Mouse (Mus musculus) midbrain, embryonic 14.5 days (tissue): Measurements from ENCODE around the gene Nmt1. TPM values are rescaled to one million over a fixed set of nuclear protein-coding genes. Genes with fewer than 3 reads are reported as not detected.

Experiments
- ATAC-seq: fragments of 200-750 bp; cut with Nextera tagmentation; 2 replicates; pipeline ENCODE4 v1.8.0; 2017; ENCODE audit warnings: moderate number of reproducible peaks, moderate library complexity; ENCODE audit not compliant: low FRiP score, low TSS enrichment
- DNase-seq: peaks from one replicate; pipeline ENCODE4 v3.0.0-alpha.2; 2015
- H3K27ac ChIP-seq: fragments of 300-500 bp; sonication (generic); replicated peaks from 2 replicates; pipeline ENCODE4 v1.5.1; 2014; ENCODE audit warnings: mild to moderate bottlenecking, low read depth, low read length, moderate library complexity
- H3K27me3 ChIP-seq: fragments of 300-500 bp; sonication (generic); 2 replicates; pipeline ENCODE4 v1.6.1; 2014; ENCODE audit warnings: low read length, control low read depth, mixed read lengths; ENCODE audit not compliant: control insufficient read depth, insufficient read depth
- H3K36me3 ChIP-seq: fragments of 300-500 bp; sonication (generic); 2 replicates; pipeline ENCODE4 v1.6.1; 2014; ENCODE audit warnings: low read length, control low read depth; ENCODE audit not compliant: control insufficient read depth, insufficient read depth
- H3K4me1 ChIP-seq: fragments of 300-500 bp; sonication (generic); 2 replicates; pipeline ENCODE4 v1.6.1; 2014; ENCODE audit warnings: mild to moderate bottlenecking, antibody characterized with exemption, low read length, control low read depth; ENCODE audit not compliant: control insufficient read depth, insufficient read depth
- H3K4me2 ChIP-seq: fragments of 300-500 bp; sonication (generic); 2 replicates; pipeline ENCODE4 v1.6.1; 2014; ENCODE audit warnings: mild to moderate bottlenecking, low read length, moderate library complexity
- H3K4me3 ChIP-seq: fragments of 300-500 bp; sonication (generic); replicated peaks from 2 replicates; pipeline ENCODE4 v1.5.1; 2014; ENCODE audit warnings: low read depth, low read length
- H3K9ac ChIP-seq: fragments of 300-500 bp; sonication (generic); replicated peaks from 2 replicates; pipeline ENCODE4 v1.6.1; 2014; ENCODE audit warnings: mild to moderate bottlenecking, low read length, moderate library complexity
- H3K9me3 ChIP-seq: fragments of 300-500 bp; sonication (generic); 2 replicates; pipeline ENCODE4 v1.6.1; 2016; ENCODE audit warnings: low read length, control low read depth, mixed read lengths; ENCODE audit not compliant: control insufficient read depth
- WGBS: fragments of 180-500 bp; shearing (Covaris S2); extraction: QIAGEN DNeasy Blood & Tissue Kit; methylation state at CpG from one replicate; pipeline ENCODE4 v1.1.7; 2014; 5-methylcytosine and 5-hydroxymethylcytosine counted together
- polyA plus RNA-seq: library from polyadenylated mRNA; unstranded; fragments of >200 nt; fragmentation: Nextera tagmentation; extraction: Ambion mirVana; gene quantifications from 2 replicates; pipeline ENCODE4 v1.2.1, GENCODE M21; 2014

The Nmt1 gene
- polyA plus RNA-seq, 1 experiment from 2014 or later: 38.0 TPM

DNA sequence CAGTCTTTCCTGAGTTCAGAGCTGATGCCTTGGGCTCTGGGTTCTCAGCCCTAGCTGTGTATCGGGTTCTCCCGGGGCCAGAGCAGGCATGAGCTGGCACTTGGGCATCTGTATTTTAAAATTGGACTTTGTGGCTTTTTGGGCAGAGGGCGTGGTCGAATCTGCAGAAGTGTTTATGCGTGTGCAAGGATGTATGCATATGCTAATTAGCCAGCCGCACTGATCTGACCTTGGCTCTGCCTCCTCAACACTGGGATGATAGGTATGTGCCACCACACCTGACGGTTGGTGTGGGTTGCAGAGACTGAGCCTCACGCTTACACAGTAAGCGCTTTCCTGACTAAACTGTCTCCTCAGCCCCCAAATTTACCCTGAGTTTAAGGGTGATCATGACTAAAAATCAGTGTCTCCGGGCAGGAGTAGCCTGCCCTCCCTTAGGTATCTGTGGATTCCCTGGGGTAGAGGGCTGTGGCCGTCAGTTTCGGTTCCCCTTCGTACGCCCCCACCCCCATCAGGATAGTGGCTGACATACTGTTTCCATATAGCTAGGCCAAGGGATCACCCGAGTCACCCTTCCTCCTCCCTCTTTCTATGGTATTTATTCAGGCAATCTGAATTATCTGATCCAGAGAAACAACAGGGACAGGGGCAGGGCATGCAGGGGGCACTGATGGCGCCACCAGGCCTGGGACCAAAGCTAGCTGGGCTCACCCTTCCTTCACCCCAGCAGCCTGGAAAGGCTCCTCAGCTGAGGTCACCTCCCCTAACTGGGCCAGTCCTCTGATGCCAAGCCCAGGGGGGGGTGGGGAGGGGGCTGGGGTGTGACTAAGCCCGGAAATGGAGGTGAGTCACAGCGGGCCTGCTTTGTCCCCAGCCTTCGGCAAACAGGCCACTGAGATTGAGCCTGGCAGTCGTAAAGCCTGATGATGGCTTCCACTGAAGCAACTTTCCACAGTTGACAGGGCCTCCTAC is 66.2 kb downstream of the Nmt1 start:
- Histone ChIP-seq H3K9ac (no peak overlapping the region), H3K27ac (no peak overlapping the region), H3K4me1 (no peaks in the 10 kb centered on the region), H3K4me2 (no peak overlapping the region), H3K36me3 (no peaks in the 10 kb centered on the region), H3K4me3 (no peak overlapping the region), H3K27me3 (peaks cover 3% of the 10 kb centered on the region; the same call in 1 of the 2 replicates), H3K9me3 (no peaks in the 10 kb centered on the region)
- ATAC-seq (no peak), DNase-seq (no peak)
- WGBS: 74% methylated on average over 20 of the region's 20 CpGs

DNA sequence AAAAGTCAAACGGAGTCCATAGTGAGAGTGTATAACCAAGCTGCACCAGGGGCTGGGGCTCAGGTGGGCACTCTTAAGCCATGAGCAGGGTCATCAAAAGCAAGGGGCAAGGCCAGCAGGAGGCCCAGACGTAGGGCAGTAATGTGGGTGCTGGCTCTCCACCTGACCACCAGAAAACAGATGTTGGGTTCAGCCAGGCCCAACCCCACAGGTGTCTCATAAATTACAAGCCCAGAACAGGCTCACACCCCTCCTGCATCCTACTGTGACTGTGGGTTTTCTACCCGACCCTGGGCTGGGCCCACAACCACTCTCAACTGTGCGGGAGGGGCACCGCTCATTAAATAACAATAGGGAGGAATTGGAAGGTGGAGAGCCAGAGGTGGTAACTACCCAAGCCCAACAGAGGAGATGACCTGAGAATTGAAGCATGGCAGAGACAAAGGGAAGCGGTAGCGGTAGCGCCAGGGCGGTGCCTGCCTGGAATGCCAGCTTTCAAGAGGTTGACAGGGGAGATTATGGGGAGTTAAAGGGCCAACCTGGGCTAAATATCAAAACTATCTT is 67.2 kb downstream of the Nmt1 start:
- ATAC-seq: no peak
- DNase-seq: no peak
- WGBS: 48% methylated on average over 9 of the region's 9 CpGs
- no peak overlapping the region for H3K9ac ChIP-seq
- H3K4me2 ChIP-seq: no peak overlapping the region
- H3K9me3 ChIP-seq: no peaks in the 10 kb centered on the region
- no peak overlapping the region for H3K4me3 ChIP-seq
- no peaks in the 10 kb centered on the region for H3K4me1 ChIP-seq
- peaks cover 12% of the 10 kb centered on the region for H3K27me3 ChIP-seq
- no peak overlapping the region for H3K27ac ChIP-seq
- no peaks in the 10 kb centered on the region for H3K36me3 ChIP-seq

DNA sequence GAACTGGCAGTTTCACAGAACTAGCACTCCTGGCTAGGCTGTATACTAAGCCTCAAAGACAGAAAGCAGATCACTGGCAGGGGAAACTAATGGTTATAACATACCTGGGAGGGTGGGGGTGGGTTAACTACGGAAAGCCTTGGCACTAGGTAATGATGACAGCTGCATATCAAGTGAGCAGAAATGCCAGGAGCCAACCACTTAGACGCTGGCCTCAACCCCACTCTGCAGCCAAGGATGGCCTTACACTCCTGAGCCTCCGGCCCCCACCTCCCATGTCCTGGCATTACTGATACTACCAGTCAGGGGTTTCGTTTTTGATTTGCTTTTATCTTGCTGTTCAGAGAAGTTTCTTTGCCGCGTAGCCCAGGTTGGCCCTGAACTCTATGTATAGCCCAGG is 67.8 kb downstream of the Nmt1 start:
- Histone ChIP-seq H3K36me3 (no peaks in the 10 kb centered on the region), H3K4me1 (no peaks in the 10 kb centered on the region), H3K9me3 (no peaks in the 10 kb centered on the region), H3K27ac (no peak overlapping the region), H3K9ac (no peak overlapping the region), H3K4me2 (no peak overlapping the region), H3K27me3 (peaks cover 18% of the 10 kb centered on the region), H3K4me3 (no peak overlapping the region)
- 93% methylated on average over 6 of the region's 6 CpGs for WGBS
- no peak for DNase-seq
- ATAC-seq: no peak

DNA sequence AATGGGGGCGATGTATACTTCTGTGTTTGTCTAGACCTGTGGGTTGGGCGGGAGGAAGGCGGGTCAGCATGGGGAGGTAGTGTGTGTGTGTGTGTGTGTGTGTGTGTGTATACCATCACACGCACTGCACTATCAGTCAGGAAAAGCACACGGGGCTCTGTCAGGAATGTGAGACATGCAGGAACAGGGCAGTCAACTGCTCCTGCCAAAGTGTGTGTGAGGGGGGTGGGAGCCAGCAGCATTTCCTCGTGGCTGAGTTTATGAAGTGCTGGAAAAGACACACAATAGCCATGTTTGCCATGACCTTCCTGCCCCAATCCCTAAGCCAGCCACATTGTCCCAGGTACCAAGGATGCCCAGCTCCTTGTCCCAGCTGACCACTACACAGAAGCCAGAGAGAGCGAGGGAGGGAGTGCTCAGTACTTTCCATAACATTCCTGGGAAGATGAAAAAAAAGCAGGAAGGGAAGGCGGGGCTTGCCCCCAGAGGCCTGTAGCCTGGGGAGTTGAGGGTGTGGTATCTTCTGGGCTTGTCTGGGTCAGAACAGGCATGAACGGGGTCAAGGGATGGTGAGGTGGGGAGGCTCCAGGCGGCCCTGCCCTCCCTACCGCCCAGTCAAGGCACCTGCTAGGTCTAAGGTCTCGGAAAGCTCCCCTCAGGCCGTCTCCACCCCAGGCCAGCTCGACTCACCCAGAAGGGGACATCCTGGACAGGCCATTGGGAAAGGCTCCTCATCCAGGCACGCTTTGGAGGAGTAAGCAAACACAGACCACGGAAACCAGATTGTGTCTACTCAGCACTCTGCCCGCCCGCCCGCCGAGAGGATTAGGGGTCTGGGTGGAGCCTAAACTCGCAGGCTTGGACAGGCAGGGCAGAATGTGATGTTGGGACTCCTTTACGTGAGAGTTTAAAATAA is 69.2 kb downstream of the Nmt1 start:
- DNase-seq (no peak), ATAC-seq (no peak)
- 20% methylated on average over 22 of the region's 22 CpGs for WGBS
- Histone ChIP-seq H3K27ac (no peak overlapping the region), H3K9ac (no peak overlapping the region), H3K27me3 (peaks cover 26% of the 10 kb centered on the region), H3K4me2 (no peak overlapping the region), H3K4me3 (no peak overlapping the region), H3K4me1 (peaks cover 3% of the 10 kb centered on the region; the same call in 1 of the 2 replicates), H3K36me3 (no peaks in the 10 kb centered on the region), H3K9me3 (no peaks in the 10 kb centered on the region)

DNA sequence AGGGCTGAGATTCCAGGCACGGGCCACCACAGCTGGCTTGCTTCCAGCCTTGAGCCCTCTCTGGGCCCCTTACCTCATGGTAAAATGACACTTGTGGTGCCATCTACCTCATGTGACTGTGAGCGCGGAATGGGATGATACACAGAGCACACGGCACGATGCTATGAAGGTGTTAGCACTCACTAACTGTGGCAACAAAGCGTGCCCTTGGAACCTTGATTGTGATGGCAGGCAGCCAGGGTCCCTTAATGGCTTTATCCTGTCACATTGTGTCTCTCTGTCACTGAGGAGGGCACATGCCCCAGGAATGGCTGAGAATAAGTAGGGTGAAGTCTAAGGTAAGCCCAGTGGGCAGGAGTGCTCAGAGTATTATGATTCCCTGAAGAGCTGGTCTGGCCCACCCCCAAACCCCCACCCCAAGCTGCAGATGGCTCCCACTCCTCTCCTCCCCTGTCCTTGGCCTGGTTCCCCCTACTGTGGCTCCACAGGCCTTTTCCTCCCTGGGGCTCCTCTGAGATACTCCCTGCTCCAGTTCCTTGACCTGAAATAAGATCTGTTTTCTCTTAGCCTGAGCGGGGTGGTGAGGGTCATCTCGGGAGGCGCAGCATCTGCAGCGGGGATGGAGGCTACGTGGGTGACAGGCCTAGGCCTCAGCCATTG is 70.7 kb downstream of the Nmt1 start:
- 70% methylated on average over 11 of the region's 11 CpGs for WGBS
- DNase-seq: no peak
- ATAC-seq: no peak

DNA sequence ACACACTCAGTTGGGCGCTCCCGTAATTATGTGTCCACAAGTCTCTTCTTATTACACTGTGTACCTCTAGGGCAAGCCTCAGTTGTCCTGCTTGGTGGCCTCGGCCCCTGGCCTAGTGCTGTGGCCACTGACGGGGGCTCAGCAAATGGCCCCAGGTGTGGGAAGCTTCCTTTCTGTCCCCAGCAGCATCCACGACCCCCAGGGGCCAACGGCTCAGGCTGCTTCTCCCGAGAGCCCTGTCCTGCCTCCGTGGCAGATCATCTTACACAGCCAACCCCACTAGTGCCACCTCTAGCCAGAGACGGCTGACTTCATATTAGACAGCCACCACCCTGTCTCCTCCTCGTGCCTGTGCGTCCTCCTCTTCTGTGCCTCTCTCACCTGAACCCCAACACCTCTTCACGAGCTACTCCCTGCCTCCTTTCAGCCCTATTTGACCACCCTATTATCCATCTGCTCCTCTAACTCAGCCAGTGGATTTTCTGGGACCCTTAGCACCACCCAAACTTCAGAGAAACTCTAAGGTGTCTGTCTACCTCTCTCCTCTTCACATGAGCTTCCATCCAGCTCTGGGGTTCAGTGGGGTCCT is 71.5 kb downstream of the Nmt1 start:
- H3K9me3 ChIP-seq: no peaks in the 10 kb centered on the region
- peaks cover 4% of the 10 kb centered on the region; the same call in 1 of the 2 replicates for H3K4me1 ChIP-seq
- no peak overlapping the region for H3K4me2 ChIP-seq
- DNase-seq (no peak), ATAC-seq (no peak)
- peaks cover 30% of the 10 kb centered on the region for H3K27me3 ChIP-seq
- no peak overlapping the region for H3K27ac ChIP-seq
- WGBS: 61% methylated on average over 12 of the region's 12 CpGs
- no peaks in the 10 kb centered on the region for H3K36me3 ChIP-seq
- no peak overlapping the region for H3K9ac ChIP-seq
- no peak overlapping the region for H3K4me3 ChIP-seq

More for the DNA sequence above, 70.7 kb downstream of the Nmt1 start:
- Histone ChIP-seq H3K36me3 (no peaks in the 10 kb centered on the region), H3K27ac (no peak overlapping the region), H3K9ac (no peak overlapping the region), H3K9me3 (no peaks in the 10 kb centered on the region), H3K27me3 (peaks cover 30% of the 10 kb centered on the region), H3K4me3 (no peak overlapping the region), H3K4me1 (peaks cover 4% of the 10 kb centered on the region; the same call in 1 of the 2 replicates), H3K4me2 (no peak overlapping the region)

DNA sequence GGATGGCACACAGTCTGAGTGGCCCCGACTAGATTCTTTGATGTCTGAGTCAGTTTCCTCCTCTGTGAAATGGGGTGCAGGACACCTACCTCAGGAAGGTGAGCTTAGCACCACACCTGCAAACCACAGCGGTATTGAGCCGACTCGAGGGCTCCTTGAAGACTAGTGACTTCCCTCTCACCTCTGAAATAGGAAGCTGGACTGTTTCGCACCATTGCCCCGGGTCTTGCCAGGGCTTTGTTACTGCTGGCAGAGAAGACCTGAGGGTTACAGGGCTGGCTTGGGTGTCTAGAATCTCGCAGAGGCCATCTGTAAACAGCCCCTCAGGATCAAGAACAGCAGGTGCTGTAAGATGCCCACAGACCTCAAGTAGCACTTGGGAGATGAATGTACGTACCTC is 72.4 kb downstream of the Nmt1 start:
- no peak overlapping the region for H3K4me2 ChIP-seq

More for the DNA sequence above, 72.4 kb downstream of the Nmt1 start:
- Histone ChIP-seq H3K9ac (no peak overlapping the region), H3K36me3 (no peaks in the 10 kb centered on the region), H3K27me3 (peaks cover 30% of the 10 kb centered on the region), H3K9me3 (no peaks in the 10 kb centered on the region), H3K4me3 (no peak overlapping the region), H3K4me1 (peaks cover 4% of the 10 kb centered on the region; the same call in 1 of the 2 replicates), H3K27ac (no peak overlapping the region)
- ATAC-seq (no peak), DNase-seq (no peak)
- 69% methylated on average over 8 of the region's 8 CpGs for WGBS
